Mouse (Mus musculus): Measurements from ENCODE around the gene Phka2.

The Phka2 gene

DNA sequence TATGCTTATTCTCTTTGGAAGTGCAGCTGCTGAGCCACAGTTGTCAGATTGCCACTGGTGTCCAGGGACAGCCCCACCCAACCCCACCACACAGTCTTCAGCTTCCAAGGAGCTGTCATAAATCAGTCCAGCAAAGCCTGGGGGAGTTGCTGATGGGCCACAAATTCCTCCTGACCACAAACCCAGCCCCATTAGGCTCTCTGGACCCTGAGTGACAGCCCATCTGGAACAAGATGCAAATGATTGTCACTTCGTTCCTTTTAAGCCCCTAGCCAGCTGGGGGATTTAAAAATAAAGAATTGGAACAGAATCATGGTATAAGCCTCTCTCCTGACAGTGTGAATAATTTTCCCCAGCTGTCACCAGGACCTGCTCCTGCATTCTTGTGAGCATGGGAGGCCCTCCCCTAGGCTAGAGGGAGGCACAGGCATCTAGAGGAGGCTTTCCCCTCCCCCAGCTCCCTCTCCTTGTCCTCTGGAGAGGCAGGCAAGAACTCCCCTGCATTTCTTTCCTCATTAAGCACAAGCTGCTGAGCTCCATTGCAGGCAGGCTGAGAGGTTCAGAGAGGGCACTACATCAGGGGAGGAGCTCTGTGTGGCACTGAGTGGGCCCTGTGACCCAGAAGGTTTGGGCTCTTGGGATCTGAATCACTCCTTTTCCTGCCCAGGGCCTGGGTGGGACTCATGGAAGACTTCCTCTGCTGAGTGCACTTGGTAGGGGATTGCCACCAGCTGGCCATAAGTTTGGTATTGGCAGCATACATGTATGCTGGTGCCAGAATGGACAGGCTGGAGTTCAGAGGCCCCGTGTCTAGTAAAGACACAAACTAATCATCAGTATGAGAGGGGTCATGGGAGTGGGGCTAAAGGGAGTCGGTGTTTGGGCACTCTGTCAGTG is 96.8 kb downstream of the Phka2 start:
- DNase-seq (ENCODE audit: extremely low read depth, low read depth, low spot score), result no peak

DNA sequence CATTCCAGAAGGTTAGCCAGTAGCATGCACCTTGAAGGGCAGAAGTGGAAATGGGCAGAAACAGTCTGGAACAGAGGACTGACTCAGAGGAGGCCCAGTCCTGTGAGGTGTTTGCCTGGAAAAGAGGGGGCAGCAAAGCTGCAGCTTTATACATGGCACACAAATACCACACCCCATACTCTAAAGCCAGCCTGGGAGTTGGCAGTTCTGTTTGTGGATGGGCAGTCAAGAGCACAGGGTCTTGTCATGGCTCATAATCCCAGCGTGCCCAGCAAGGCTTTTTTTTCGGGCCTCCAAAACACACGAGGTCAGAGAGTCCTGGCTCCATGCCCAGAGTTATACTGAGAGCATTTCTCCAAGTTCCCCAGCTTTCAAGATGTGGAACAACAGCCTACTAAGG is 99.1 kb downstream of the Phka2 start:
- no peak for DNase-seq (ENCODE audit: extremely low read depth, low read depth, low spot score)

DNA sequence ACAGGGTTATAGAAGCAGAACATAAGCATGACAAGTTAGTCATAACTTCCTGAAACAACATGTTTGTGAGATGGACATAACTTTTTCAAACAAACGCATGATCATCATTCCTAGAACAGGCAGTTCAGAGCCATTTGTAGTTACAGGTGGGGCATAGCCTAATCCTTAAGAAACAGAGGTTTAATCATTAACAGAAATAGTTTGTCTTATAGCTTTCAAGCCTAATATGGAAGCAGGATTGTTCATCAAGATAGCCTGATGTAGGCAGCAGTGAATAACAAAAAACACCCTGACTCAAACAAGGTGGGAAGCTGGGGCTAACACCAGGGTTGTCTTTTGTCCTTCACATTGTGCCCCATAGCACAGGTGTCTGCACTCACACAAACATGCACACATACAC is 100.8 kb downstream of the Phka2 start:
- no peak for DNase-seq (ENCODE audit: extremely low read depth, low read depth, low spot score)

DNA sequence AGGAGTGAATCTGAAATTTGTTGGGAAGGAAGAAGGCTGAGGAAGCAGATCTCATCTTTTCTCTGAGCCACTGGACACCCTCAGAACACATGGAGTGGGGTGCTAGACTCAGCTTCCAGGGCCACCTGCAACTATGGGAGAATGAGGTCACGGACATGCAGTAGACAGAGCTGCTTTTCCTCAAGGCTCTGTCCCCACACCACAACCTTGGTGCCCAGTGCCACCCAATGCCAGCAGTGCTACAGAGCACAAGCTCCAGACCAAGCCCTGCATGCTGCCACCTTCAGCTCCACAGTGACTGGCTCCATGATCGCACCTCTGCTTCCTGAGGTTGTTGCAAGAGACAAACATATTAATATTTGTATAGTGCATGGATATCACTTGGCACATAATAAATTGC is 101.3 kb downstream of the Phka2 start:
- DNase-seq (ENCODE audit: extremely low read depth, low read depth, low spot score), result no peak

DNA sequence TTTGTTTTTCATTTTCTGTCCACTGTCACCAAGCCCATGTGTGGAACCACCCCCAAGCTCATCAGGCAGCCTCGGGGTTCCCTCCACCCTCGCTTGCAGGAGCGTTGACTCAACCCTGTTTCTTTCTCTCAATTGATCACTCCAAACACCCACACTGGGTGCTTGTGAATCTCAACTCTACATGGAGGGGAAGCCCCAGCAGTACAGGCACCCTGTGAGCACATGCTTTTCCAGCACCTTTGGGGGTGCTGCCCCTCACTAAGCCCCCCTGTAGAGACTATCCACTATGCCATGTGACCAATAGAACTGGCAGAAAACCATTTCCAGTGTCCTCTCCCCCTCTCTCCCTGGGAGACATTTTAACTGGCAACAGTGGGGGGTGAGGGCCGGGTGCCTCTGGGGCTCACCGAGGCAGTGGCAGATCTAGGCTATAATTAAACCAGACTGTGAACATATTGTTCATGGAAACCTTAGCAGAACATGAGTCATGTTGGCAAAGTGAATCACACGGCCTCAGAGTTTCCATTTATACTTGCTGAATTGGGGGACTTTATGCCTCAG is 102.1 kb downstream of the Phka2 start:
- no peak for DNase-seq (ENCODE audit: extremely low read depth, low read depth, low spot score)

DNA sequence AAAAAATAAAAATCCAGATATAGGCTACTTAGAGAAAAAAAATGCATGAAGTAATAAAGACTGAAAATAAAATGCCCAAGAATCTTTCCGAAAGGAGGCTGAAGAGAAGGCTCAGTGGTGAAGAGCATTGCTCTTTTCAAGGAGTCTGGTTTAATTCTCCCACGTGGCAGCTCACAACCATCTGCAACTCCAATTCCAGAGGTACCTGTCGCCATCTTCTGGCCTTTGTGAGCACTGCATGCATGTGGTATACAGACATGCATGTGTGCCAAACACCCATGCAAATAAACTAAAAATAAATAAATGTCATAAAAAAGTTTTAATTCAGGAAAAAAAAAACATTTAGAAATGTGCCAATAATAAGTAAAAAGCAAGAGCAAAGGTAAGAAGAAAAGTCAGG is 107.9 kb downstream of the Phka2 start:
- no peak for DNase-seq (ENCODE audit: extremely low read depth, low read depth, low spot score)

DNA sequence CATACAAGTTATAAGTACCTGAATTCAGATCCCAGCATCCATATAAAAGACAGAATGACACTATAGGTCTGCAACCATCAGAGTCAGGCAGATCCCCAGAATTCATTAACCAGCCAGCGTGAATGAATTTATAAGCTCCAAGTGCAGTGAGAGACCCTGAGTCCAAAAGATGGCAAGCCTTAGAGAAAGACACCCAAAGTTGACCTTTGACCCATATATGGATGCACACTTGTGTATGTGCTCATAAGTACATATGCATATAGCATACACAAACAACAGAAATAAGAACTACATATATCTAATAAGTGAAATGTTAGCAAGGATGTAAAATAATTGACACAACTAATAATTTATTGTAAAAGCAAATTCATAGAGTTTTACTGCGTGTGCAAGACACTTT is 108.5 kb downstream of the Phka2 start:
- DNase-seq (ENCODE audit: extremely low read depth, low read depth, low spot score), result no peak

DNA sequence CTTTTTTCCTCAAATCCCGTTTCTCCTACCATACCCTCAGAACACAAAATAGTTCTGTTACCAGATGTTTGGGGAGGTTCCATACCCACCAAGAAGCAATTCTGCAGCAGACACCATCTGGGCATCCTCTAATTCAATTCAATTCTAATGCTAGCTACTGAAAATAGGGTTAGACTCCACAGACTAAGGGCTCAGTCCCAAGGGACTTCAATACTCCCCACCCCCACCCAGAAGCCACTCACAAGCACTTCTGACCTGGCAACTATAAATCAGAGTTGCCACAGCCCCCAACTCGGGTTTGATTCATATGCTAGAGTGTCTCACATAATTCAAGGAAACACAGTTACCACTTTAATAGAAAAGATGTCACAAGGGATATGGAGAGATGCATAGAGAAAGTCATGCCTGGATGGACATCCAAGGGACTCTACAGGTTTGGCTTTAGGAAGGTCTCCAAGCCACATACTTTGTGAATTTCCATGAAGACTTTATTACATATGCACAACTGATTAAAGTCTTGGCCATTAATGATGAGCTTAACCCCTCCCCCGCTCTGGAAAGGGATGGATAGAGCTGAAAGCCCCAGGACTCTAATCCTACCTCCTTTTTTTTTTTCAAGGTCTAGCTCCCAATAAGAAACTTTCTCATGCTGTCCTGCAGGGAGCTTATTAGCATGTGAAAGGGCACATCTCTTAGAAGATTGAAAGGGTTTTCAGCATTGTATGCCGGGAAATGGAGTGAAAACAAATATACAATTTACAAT is 109.1 kb downstream of the Phka2 start:
- DNase-seq (ENCODE audit: extremely low read depth, low read depth, low spot score), result no peak
